In genomic region chr16:37990553-37991344, GRCm38 (mm10) we compare ENCODE assay signal across 9 mouse cellular contexts.
DNase-seq lines count a peak whose midpoint lies in the region; ATAC-seq lines count a peak whose summit lies in the region.
"Had no signal": no experiment of that assay in that cellular context is flagged by ENCODE, and none has a peak within 500 bp of the region (broad histone marks: within the 10 kb centered on the region; RNA-seq: fewer than 3 reads in every experiment).

No protein-coding gene starts in this region.

- intact Hi-C loops in heart, postnatal 14 days (cut with DNase I): no loop called here

- H3K36me3 ChIP-seq in liver, embryonic 13.5 days: no peaks in the 10 kb centered on the region
- H3K36me3 ChIP-seq in liver, embryonic 11.5 days (ENCODE audit: control insufficient read depth, insufficient read depth, low read length): no peaks in the 10 kb centered on the region
- H3K36me3 ChIP-seq in forebrain, embryonic 14.5 days (ENCODE audit: control insufficient read depth, insufficient read depth, low read length): 0 out of 2 replicates have a peak, but pooled peaks cover 2% of the 10 kb centered on the region
- no peaks in the 10 kb centered on the region for H3K36me3 ChIP-seq in limb, embryonic 11.5 days (ENCODE audit: control insufficient read depth, insufficient read depth, low read length)
- H3K36me3 ChIP-seq in neural tube, embryonic 15.5 days: no peaks in the 10 kb centered on the region

- no peak overlapping the region for H3K9ac ChIP-seq in liver, embryonic 13.5 days
- H3K9ac ChIP-seq in liver, embryonic 11.5 days (ENCODE audit: low read depth, low read length): no peak overlapping the region
- peak overlapping the region; percentile 48; the same call in 1 of the 2 replicates for H3K9ac ChIP-seq in forebrain, embryonic 14.5 days (ENCODE audit: low read length)
- no peak overlapping the region for H3K9ac ChIP-seq in limb, embryonic 11.5 days (ENCODE audit: low read length)
- no peak overlapping the region for H3K9ac ChIP-seq in neural tube, embryonic 15.5 days (replicated peaks)

- H3K4me3 ChIP-seq in liver, embryonic 13.5 days (replicated peaks): no peak overlapping the region
- no peak overlapping the region for H3K4me3 ChIP-seq in liver, embryonic 11.5 days (ENCODE audit: low read depth, low read length)
- no peak overlapping the region for H3K4me3 ChIP-seq in forebrain, embryonic 14.5 days (ENCODE audit: low read depth, low read length)
- no peak overlapping the region for H3K4me3 ChIP-seq in limb, embryonic 11.5 days (ENCODE audit: low read depth, low read length)
- no peak overlapping the region for H3K4me3 ChIP-seq in neural tube, embryonic 15.5 days (replicated peaks)

- no peaks in the 10 kb centered on the region for H3K27me3 ChIP-seq in liver, embryonic 13.5 days
- no peaks in the 10 kb centered on the region for H3K27me3 ChIP-seq in liver, embryonic 11.5 days (replicated peaks; ENCODE audit: control insufficient read depth, insufficient read depth, low read length)
- H3K27me3 ChIP-seq in forebrain, embryonic 14.5 days (replicated peaks; ENCODE audit: control insufficient read depth, insufficient read depth, low read length): no peaks in the 10 kb centered on the region
- no peaks in the 10 kb centered on the region for H3K27me3 ChIP-seq in limb, embryonic 11.5 days (ENCODE audit: control insufficient read depth, insufficient read depth, low read length)
- no peaks in the 10 kb centered on the region for H3K27me3 ChIP-seq in neural tube, embryonic 15.5 days (replicated peaks)
- H3K27me3 ChIP-seq: Patski had no signal

- H3K4me2 ChIP-seq in liver, embryonic 13.5 days: no peak overlapping the region
- H3K4me2 ChIP-seq in liver, embryonic 11.5 days: no peak overlapping the region
- H3K4me2 ChIP-seq in forebrain, embryonic 14.5 days (ENCODE audit: low read length): 0 out of 2 replicates have a peak overlapping the region, but pooled peaks have one; percentile 1
- no peak overlapping the region for H3K4me2 ChIP-seq in limb, embryonic 11.5 days (ENCODE audit: low read depth, severe bottlenecking)
- 0 out of 2 replicates have a peak overlapping the region, but pooled peaks have one; percentile 7 for H3K4me2 ChIP-seq in neural tube, embryonic 15.5 days

- no peak overlapping the region for H3K27ac ChIP-seq in liver, embryonic 13.5 days
- H3K27ac ChIP-seq in liver, embryonic 11.5 days (ENCODE audit: low read depth, low read length): no peak overlapping the region
- H3K27ac ChIP-seq in forebrain, embryonic 14.5 days (ENCODE audit: low read depth, low read length): peak overlapping the region; percentile 95
- H3K27ac ChIP-seq in limb, embryonic 11.5 days (replicated peaks; ENCODE audit: low read depth, low read length): no peak overlapping the region
- H3K27ac ChIP-seq in neural tube, embryonic 15.5 days (replicated peaks): peak overlapping the region; percentile 77

- no peaks in the 10 kb centered on the region for H3K9me3 ChIP-seq in liver, embryonic 13.5 days (replicated peaks)
- no peaks in the 10 kb centered on the region for H3K9me3 ChIP-seq in liver, embryonic 11.5 days (ENCODE audit: control insufficient read depth, low read length)
- no peaks in the 10 kb centered on the region for H3K9me3 ChIP-seq in forebrain, embryonic 14.5 days (replicated peaks; ENCODE audit: control insufficient read depth, low read length)
- no peaks in the 10 kb centered on the region for H3K9me3 ChIP-seq in limb, embryonic 11.5 days (ENCODE audit: control insufficient read depth, low read length)
- H3K9me3 ChIP-seq in neural tube, embryonic 15.5 days (replicated peaks): no peaks in the 10 kb centered on the region

- ATAC-seq in liver, embryonic 13.5 days (ENCODE audit: low read depth): peak; percentile 34; the same call in 1 of the 2 replicates
- ATAC-seq in liver, embryonic 11.5 days (replicated peaks; ENCODE audit: low FRiP score): no peak
- ATAC-seq in forebrain, embryonic 14.5 days: peak; percentile 93
- ATAC-seq in limb, embryonic 11.5 days (ENCODE audit: insufficient number of reproducible peaks, low FRiP score, low TSS enrichment, low read depth): 0 out of 2 replicates have a peak, but pooled peaks have one; percentile 28
- peak; percentile 72 for ATAC-seq in neural tube, embryonic 15.5 days (ENCODE audit: low FRiP score)
- ATAC-seq: Patski had no signal

- 62% methylated on average over 10 of the region's 10 CpGs for WGBS in liver, embryonic 13.5 days (ENCODE audit: insufficient replicate concordance)
- whole genome bisulfite sequencing in liver, embryonic 11.5 days: 65% methylated on average over 10 of the region's 10 CpGs
- 4% methylated on average over 10 of the region's 10 CpGs for WGBS in forebrain, embryonic 14.5 days
- WGBS in limb, embryonic 11.5 days: 61% methylated on average over 10 of the region's 10 CpGs
- 13% methylated on average over 10 of the region's 10 CpGs for WGBS in neural tube, embryonic 15.5 days

- H3K4me1 ChIP-seq in liver, embryonic 13.5 days (replicated peaks): peaks cover 7% of the 10 kb centered on the region; the same call in 1 of the 2 replicates
- peaks cover 9% of the 10 kb centered on the region; the same call in 1 of the 2 replicates for H3K4me1 ChIP-seq in liver, embryonic 11.5 days (replicated peaks; ENCODE audit: control insufficient read depth, insufficient read depth, low read length)
- peaks cover 24% of the 10 kb centered on the region for H3K4me1 ChIP-seq in forebrain, embryonic 14.5 days (ENCODE audit: control insufficient read depth, insufficient read depth, low read length)
- peaks cover 6% of the 10 kb centered on the region for H3K4me1 ChIP-seq in limb, embryonic 11.5 days (ENCODE audit: control insufficient read depth, insufficient read depth, low read length)
- H3K4me1 ChIP-seq in neural tube, embryonic 15.5 days: peaks cover 22% of the 10 kb centered on the region

- DNase-seq in liver, embryonic 13.5 days: no peak
- no peak for DNase-seq in liver, embryonic 11.5 days (ENCODE audit: low spot score)
- DNase-seq in forebrain, embryonic 14.5 days (ENCODE audit: low spot score): peak; percentile 90
- peak; percentile 48 for DNase-seq in limb, embryonic 11.5 days (ENCODE audit: low spot score)
- no peak for DNase-seq in spleen, adult 18-20 months
- no peak for DNase-seq in thymus, postnatal 36 days
- DNase-seq in heart, postnatal 14 days: no peak

Comparison
In these comparisons a context has a peak if more than half of its experiments do, and no peak if none do; other contexts are left out.
1. DNase-seq: peak in forebrain, embryonic 14.5 days (single experiment) and limb, embryonic 11.5 days (single experiment); none in liver, embryonic 13.5 days (single experiment), liver, embryonic 11.5 days (single experiment), spleen, adult 18-20 months (0 of 2), thymus, postnatal 36 days (0 of 2) and heart, postnatal 14 days (0 of 2).
2. H3K27ac ChIP-seq: peak in forebrain, embryonic 14.5 days (single experiment) and neural tube, embryonic 15.5 days (single experiment); none in liver, embryonic 13.5 days (single experiment), liver, embryonic 11.5 days (single experiment) and limb, embryonic 11.5 days (single experiment).
3. H3K4me2 ChIP-seq: peak in forebrain, embryonic 14.5 days (single experiment) and neural tube, embryonic 15.5 days (single experiment); none in liver, embryonic 13.5 days (single experiment), liver, embryonic 11.5 days (single experiment) and limb, embryonic 11.5 days (single experiment).